Mouse (Mus musculus) CD8-positive naive resting alpha-beta T cell, adult 2 months (primary cell): Measurements from ENCODE around the gene Inmt.
A peak's percentile ranks its signal among the peaks of the same experiment; 100 is the strongest.

Experiments used
- DNase-seq, 2 experiments: peaks; one replicate each; pipeline ENCODE4 v3.0.0; 2022; ENCODE audit warnings: low read depth in 2 of 2, low spot score in 2 of 2

Gene Inmt

GRCm38 (mm10) chr6:55171638-55172037 lies 3.2 kb downstream of the Inmt start:
- no peak for DNase-seq

GRCm38 (mm10) chr6:55169818-55170217 lies 5.0 kb downstream of the Inmt start:
- no peak for DNase-seq

DNA sequence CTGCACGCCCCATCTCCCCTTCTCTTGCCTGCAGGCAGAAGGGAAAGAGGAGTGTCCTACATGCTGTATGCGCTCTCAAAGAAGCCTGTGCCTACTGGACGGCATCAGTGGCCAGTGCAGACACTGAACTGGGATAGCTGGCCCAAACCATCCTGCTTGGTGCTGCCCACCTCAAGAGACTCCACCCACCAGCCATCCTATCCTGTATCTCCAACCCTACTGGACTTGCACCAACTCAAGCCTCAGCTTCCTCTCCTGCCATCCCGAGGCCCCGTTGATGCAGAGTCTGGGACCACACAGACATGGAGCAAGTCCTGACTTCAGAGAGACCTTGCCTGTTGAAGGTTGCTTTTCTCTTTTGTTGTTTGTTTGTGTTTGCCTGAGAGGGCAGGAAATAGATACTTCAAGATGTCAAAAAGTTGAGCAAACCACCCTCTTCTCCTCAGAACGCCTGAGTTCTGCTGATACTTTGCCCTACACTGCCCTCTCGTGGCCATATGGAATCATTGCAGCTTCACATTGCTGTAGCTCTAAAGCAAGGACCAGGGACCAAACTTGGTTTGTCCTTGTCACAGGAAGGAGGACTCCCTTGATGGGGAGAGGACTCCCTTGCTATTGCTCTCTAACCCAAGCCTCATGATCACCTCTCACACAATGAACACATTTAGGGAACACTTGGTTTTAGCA lies 7.9 kb downstream of the Inmt start:
- DNase-seq: peak; percentile 62 to 68

DNA sequence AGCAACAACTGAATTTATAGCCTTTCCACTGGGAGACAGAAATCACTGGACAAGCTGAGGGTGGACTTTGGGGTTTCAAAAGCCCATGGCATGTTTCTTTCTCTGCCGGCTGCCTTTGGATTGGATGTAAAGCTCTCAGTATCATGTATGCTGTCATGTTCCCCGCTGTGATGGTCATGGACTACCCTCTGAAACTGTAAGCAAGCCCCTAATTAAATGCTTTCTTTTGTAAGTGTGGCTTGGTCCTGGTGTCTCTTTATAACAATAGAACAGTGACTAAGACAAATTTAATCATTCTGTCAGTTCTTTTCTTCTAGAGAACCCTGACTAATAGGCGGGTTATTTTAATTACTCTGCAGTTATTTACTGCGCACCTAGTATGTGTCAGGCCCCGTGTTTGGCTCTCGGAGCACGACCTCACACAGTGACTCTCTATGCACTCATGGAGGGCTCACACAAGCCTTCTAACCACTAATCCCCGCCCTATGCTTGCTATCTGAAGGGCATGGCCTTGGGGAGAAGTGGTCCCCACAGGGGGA lies 11.7 kb downstream of the Inmt start:
- DNase-seq: no peak

- no peak for DNase-seq
Measured at GRCm38 (mm10) chr6:55161311-55161761, 13.5 kb downstream of the Inmt start.

- no peak for DNase-seq
Measured at GRCm38 (mm10) chr6:55159256-55159655, 15.6 kb downstream of the Inmt start.

GRCm38 (mm10) chr6:55152226-55152625 lies 22.6 kb downstream of the Inmt start:
- DNase-seq: no peak

DNA sequence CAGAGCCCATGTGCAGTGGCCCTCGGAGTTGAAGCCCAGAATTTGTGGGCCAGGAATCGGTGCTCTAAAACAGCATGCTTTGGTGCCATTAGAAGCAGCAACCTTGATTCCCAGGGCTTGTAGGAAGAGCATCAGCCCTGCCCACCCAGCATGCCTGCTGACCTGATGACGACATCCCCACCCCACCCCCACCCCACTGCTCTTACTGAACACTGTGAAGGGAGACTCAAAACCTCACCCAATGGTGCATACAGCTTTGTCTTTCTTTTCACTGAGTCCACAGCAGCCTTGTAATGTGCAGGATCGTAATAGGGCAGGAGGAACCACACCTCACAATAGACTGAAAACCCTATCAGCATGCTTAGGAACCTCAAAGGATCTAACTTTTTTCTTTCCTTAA lies 28.7 kb downstream of the Inmt start:
- no peak for DNase-seq

DNA sequence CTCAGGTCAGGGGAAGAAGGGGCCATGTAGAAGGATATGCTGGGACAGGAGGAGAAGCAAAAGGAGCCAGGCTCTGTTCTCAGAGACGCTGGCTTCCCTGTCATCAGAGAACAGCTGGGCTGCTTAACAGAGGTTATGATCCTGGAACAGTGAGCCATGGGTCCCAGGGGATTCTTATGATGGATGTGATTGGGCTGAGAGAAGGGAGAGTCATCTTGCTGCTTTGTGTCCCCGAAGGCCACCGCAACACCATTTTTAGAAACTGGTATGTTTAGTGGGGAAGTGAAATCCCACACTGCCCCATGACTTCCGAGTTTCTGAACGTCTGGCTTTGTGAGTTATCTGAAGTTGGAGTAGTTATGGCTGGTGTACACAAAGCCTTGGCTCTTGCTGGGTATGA lies 29.6 kb downstream of the Inmt start:
- DNase-seq: no peak

DNA sequence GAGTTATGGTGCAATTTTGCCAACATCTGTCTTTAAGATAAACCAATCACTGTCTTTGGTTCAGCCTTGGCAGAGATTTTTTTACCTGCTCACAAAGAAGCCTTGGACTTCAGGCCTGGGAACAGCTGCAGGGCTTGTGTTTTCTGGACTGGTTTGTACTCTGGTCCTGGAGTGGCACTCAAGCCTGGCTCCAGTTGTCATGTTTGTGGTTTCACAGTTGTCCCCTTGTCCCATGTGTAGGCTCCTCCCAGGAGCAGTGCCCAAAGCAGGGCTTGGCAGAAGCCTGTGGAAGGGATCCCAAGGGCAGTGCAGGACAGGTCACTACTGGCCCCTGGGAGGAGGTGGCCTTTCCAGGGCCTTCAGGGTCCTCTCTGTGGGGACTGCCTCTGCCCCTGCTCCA lies 36.5 kb downstream of the Inmt start:
- DNase-seq: no peak

DNA sequence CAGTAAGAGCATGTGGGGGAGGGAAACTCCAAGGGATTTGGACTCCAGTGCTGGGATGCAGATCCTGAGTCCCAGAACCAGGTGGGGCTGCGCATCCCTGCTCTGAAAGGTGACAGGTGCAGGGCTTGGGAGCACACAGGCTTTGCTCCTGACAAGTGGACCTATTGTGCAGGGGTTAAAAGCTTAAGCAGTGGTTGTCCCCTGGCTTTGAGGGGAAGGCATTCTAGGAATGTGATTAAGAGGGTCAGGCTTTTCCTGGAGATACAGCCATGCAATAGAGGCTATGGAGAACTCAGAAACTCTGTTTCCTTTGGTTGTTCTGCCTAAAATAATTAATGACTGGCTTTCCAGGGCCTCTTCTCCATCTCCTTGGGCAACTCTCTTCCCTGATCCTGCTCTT lies 41.4 kb downstream of the Inmt start:
- DNase-seq: no peak

- no peak for DNase-seq
Measured at GRCm38 (mm10) chr6:55132794-55133193, 42.0 kb downstream of the Inmt start, which contains the start of gene Crhr2. Crhr2 (minus strand) TSS chr6:55133016.

DNA sequence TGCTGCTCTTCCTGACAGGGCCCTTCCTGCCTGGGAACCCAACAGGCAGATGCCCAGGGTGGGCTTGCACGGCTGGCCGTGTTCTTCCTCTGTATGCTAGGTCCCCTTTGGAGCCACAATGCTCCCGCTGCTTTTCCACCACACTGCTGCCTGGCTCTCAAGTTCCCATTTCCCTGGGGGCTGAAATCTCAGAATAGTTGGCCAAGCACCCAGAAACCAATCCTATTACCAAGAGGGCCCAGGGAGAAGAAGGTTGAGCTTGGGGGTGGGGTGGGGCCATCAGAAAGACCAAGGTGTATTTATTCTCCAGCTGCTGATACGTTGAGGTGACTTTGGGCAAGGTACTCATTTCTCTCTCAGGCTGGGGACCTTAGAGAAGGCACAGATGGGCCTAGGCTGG lies 43.5 kb downstream of the Inmt start:
- no peak for DNase-seq

GRCm38 (mm10) chr6:55130631-55131030 lies 44.2 kb downstream of the Inmt start:
- DNase-seq: no peak

GRCm38 (mm10) chr6:55128391-55128790 lies 46.5 kb downstream of the Inmt start:
- no peak for DNase-seq

GRCm38 (mm10) chr6:55126576-55126975 lies 48.3 kb downstream of the Inmt start:
- no peak for DNase-seq

DNA sequence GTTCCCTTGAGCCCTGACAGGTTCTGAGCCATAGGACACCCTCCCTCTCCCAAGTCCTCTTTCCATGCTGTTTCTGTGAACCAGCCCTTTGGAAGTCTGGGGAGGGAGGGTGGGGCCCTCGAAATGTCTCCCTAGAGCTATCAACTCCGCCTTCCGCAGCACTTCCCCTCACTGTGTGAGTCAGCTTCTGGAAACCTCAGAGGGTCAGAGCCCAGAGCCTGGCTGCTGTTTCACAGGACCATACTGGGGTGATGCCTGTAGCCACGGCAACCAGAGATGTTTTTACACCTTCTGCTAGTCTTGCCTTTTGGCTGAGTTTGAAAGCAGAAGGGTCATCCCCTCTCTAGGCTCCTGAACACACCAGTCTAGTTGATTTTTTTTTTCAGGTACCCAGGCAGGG lies 51.8 kb downstream of the Inmt start:
- DNase-seq: no peak
